Mouse (Mus musculus) intestine, embryonic 15.5 days (tissue): ENCODE results near the gene Eif3b. TPM values are rescaled to one million over a fixed set of nuclear protein-coding genes. Genes with fewer than 3 reads are reported as not detected.
A peak's percentile ranks its signal among the peaks of the same experiment; 100 is the strongest.

Experiments
- ATAC-seq: fragments of 200-750 bp; cut with Nextera tagmentation; 2 replicates; pipeline ENCODE4 v1.8.0; 2017; ENCODE audit warnings: moderate TSS enrichment, moderate library complexity
- H3K27ac ChIP-seq: fragments of 300-500 bp; sonication (generic); 2 replicates; pipeline ENCODE4 v1.5.1; 2015; ENCODE audit warnings: mild to moderate bottlenecking, inconsistent platforms
- H3K27me3 ChIP-seq: fragments of 300-500 bp; sonication (generic); replicated peaks from 2 replicates; pipeline ENCODE4 v1.6.1; 2015; ENCODE audit warnings: inconsistent platforms
- H3K36me3 ChIP-seq: fragments of 300-500 bp; sonication (generic); 2 replicates; pipeline ENCODE4 v1.6.1; 2015; ENCODE audit warnings: inconsistent platforms
- H3K4me1 ChIP-seq: fragments of 300-500 bp; sonication (generic); replicated peaks from 2 replicates; pipeline ENCODE4 v1.6.1; 2015; ENCODE audit warnings: inconsistent platforms
- H3K4me2 ChIP-seq: fragments of 300-500 bp; sonication (generic); replicated peaks from 2 replicates; pipeline ENCODE4 v1.6.1; 2015; ENCODE audit warnings: mild to moderate bottlenecking, inconsistent platforms
- H3K4me3 ChIP-seq: fragments of 300-500 bp; sonication (generic); replicated peaks from 2 replicates; pipeline ENCODE4 v1.5.1; 2015; ENCODE audit warnings: inconsistent platforms
- H3K9ac ChIP-seq: fragments of 300-500 bp; sonication (generic); 2 replicates; pipeline ENCODE4 v1.6.1; 2015; ENCODE audit warnings: inconsistent platforms
- H3K9me3 ChIP-seq: fragments of 300-500 bp; sonication (generic); 2 replicates; pipeline ENCODE4 v1.6.1; 2016; ENCODE audit warnings: inconsistent platforms
- WGBS: fragments of 180-500 bp; shearing (Covaris S2); methylation state at CpG from one replicate; pipeline ENCODE4 v1.1.7; 2015; 5-methylcytosine and 5-hydroxymethylcytosine counted together
- polyA plus RNA-seq: library from polyadenylated mRNA; unstranded; fragments of >200 nt; fragmentation: Nextera tagmentation; extraction: Ambion mirVana; gene quantifications from 2 replicates; pipeline ENCODE4 v1.2.1, GENCODE M21; 2015

Gene Eif3b
- polyA plus RNA-seq, 1 experiment from 2014 or later, result 127 TPM

DNA sequence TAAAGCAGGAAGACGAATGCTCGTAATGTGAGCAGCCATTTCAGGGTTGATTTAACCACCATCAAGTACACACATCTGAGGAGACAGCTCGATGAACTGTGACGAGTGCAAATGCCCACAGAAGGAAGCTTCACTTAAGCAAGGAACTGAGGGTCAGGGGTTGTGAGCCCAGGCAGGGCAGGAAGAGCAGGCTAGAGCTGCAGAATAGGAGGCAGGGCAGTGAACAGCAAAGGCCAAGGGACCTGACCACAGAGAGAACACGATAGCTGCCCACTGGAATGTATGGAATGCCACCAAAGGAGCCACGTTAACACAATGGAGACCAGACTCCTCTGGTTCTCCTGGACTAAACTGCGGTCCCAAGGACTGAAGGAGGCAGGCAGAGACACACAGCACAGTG is 35.6 kb upstream of the Eif3b start:
- no peak overlapping the region for H3K27ac ChIP-seq

GRCm38 (mm10) chr5:140384462-140384861 is 34.7 kb upstream of the Eif3b start:
- ATAC-seq, result no peak
- Histone ChIP-seq H3K9ac (no peak overlapping the region), H3K4me2 (no peak overlapping the region), H3K36me3 (no peaks in the 10 kb centered on the region), H3K27ac (no peak overlapping the region), H3K9me3 (no peaks in the 10 kb centered on the region), H3K4me3 (no peak overlapping the region), H3K4me1 (peaks cover 9% of the 10 kb centered on the region), H3K27me3 (no peaks in the 10 kb centered on the region)
- WGBS, result 90% methylated on average over 1 of the region's 1 CpGs

More for the DNA sequence above, 35.6 kb upstream of the Eif3b start:
- no peak overlapping the region for H3K4me3 ChIP-seq
- peaks cover 9% of the 10 kb centered on the region for H3K4me1 ChIP-seq
- no peaks in the 10 kb centered on the region for H3K27me3 ChIP-seq
- H3K9me3 ChIP-seq, result no peaks in the 10 kb centered on the region
- no peak overlapping the region for H3K4me2 ChIP-seq
- H3K36me3 ChIP-seq, result no peaks in the 10 kb centered on the region
- ATAC-seq, result no peak
- no peak overlapping the region for H3K9ac ChIP-seq
- WGBS, result 24% methylated on average over 7 of the region's 7 CpGs

- Histone ChIP-seq H3K9me3 (no peaks in the 10 kb centered on the region), H3K27me3 (no peaks in the 10 kb centered on the region), H3K27ac (no peak overlapping the region), H3K4me2 (no peak overlapping the region), H3K36me3 (no peaks in the 10 kb centered on the region), H3K4me3 (no peak overlapping the region), H3K9ac (no peak overlapping the region), H3K4me1 (peaks cover 9% of the 10 kb centered on the region)
- no peak for ATAC-seq
- 91% methylated on average over 7 of the region's 7 CpGs for WGBS
Measured at GRCm38 (mm10) chr5:140387236-140387635, 31.9 kb upstream of the Eif3b start.

- WGBS, result 67% methylated on average over 12 of the region's 12 CpGs
- Histone ChIP-seq H3K27ac (no peak overlapping the region), H3K27me3 (no peaks in the 10 kb centered on the region), H3K36me3 (no peaks in the 10 kb centered on the region), H3K4me3 (peak overlapping the region; percentile 69), H3K9me3 (no peaks in the 10 kb centered on the region), H3K4me1 (peaks cover 9% of the 10 kb centered on the region), H3K4me2 (peak overlapping the region; percentile 83), H3K9ac (peak overlapping the region; percentile 66; the same call in 1 of the 2 replicates)
- ATAC-seq, result 0 out of 2 replicates have a peak, but pooled peaks have one; percentile 4
Measured at GRCm38 (mm10) chr5:140387816-140388510, 31.2 kb upstream of the Eif3b start.

DNA sequence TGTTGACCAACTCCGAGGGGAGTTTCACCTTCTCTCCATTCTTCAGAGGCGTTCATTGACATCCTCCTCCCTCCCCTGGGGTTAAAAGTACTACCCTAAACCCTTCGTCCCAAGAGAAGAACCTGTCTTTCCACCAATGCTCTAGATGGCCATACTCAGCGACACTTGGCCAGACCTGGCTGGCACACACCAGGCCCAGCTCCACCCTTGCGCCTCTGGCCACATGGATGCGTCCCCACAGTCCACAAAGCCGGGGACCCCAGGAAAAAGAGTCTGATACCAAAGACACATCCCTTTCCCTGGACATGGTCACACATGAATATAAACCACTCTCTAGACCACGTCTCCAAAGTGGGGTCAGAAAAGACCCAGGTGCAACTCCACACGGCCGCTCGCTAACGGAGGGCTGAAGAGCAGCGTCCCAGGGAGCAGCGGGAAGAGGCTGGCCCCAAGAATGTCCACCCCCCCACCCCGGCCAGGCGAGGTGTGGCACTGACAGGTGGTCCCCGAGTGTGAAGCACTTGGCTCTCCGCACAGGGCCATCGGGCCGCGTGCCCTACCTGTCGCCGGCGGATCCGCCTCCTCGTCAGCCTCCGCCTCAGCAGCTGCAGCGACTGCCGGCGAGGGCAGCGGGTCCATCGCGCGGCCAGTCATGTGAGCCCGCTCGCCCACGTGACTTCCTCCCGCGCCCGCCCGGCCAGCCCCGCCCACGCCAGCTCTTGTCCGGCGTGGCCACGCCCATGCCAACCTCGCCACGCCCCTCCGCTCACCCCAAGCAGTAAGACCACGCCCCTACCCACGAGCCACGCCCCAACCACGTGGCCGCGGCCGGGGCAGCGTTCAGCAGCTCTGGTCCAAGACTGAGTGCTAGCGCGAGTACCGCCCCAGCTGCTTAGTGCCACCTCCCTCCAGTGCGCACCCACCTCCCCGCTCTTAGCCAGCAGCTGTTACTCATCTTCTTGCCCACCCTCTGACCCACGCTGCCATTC is 30.2 kb upstream of the Eif3b start, which contains the start of gene Snx8:
Snx8 (minus strand) TSS at position 675 of the 989 bp plus-strand sequence.
- Histone ChIP-seq H3K27me3 (no peaks in the 10 kb centered on the region), H3K36me3 (no peaks in the 10 kb centered on the region), H3K9ac (peak within 1 kb of the TSS; percentile 66), H3K4me3 (peak within 1 kb of the TSS; percentile 69), H3K4me2 (peak within 1 kb of the TSS; percentile 83), H3K4me1 (peaks cover 4% of the 10 kb centered on the region; the same call in 1 of the 2 replicates), H3K27ac (peak within 1 kb of the TSS; percentile 18; the same call in 1 of the 2 replicates), H3K9me3 (no peaks in the 10 kb centered on the region)
- WGBS, result 1% methylated on average over 60 of the region's 63 CpGs
- peak; percentile 95 for ATAC-seq

- Histone ChIP-seq H3K4me1 (peaks cover 2% of the 10 kb centered on the region; the same call in 1 of the 2 replicates), H3K36me3 (no peaks in the 10 kb centered on the region), H3K27ac (peak overlapping the region; percentile 18; the same call in 1 of the 2 replicates), H3K9ac (peak overlapping the region; percentile 20; the same call in 1 of the 2 replicates), H3K4me2 (peak overlapping the region; percentile 83), H3K4me3 (peak overlapping the region; percentile 69), H3K9me3 (no peaks in the 10 kb centered on the region), H3K27me3 (no peaks in the 10 kb centered on the region)
- peak; percentile 18 for ATAC-seq
- WGBS, result 45% methylated on average over 3 of the region's 3 CpGs
Measured at GRCm38 (mm10) chr5:140389647-140390046, 29.5 kb upstream of the Eif3b start.

- H3K27me3 ChIP-seq, result no peaks in the 10 kb centered on the region
- no peaks in the 10 kb centered on the region for H3K36me3 ChIP-seq
- no peak for ATAC-seq
- H3K4me1 ChIP-seq, result peaks cover 2% of the 10 kb centered on the region; the same call in 1 of the 2 replicates
- no peak overlapping the region for H3K9ac ChIP-seq
- H3K4me3 ChIP-seq, result no peak overlapping the region
- H3K27ac ChIP-seq, result no peak overlapping the region
- no peak overlapping the region for H3K4me2 ChIP-seq
- H3K9me3 ChIP-seq, result no peaks in the 10 kb centered on the region
- WGBS, result 67% methylated on average over 1 of the region's 1 CpGs
Measured at GRCm38 (mm10) chr5:140391435-140391834, 27.7 kb upstream of the Eif3b start.

DNA sequence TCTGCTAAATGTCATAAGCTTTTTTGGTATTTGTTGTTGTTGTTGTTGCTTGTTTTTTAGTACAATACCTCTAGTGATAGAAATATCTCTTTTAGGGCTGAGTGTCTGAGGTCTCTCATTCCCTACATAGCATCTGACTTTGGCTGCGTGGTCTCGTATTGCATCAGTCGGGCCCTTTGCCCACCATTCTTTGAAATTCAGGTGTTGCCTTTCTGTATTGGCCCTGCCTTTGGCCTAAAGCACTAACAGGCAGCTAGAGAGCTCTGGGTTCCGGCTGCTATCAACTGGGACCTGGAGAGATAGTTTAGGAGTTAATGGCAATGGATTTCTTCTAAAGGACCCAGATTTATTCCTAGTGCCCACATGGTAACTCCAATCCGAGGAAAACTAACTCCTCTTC is 27.1 kb upstream of the Eif3b start:
- no peak overlapping the region for H3K4me3 ChIP-seq
- H3K27me3 ChIP-seq, result no peaks in the 10 kb centered on the region
- WGBS, result 91% methylated on average over 5 of the region's 5 CpGs
- no peak overlapping the region for H3K27ac ChIP-seq
- no peaks in the 10 kb centered on the region for H3K9me3 ChIP-seq
- H3K9ac ChIP-seq, result no peak overlapping the region
- peaks cover 2% of the 10 kb centered on the region; the same call in 1 of the 2 replicates for H3K4me1 ChIP-seq
- no peak for ATAC-seq
- H3K4me2 ChIP-seq, result no peak overlapping the region
- no peaks in the 10 kb centered on the region for H3K36me3 ChIP-seq

- no peak overlapping the region for H3K9ac ChIP-seq
- no peaks in the 10 kb centered on the region for H3K27me3 ChIP-seq
- no peaks in the 10 kb centered on the region for H3K9me3 ChIP-seq
- 85% methylated on average over 3 of the region's 3 CpGs for WGBS
- H3K36me3 ChIP-seq, result no peaks in the 10 kb centered on the region
- H3K4me1 ChIP-seq, result peaks cover 2% of the 10 kb centered on the region; the same call in 1 of the 2 replicates
- H3K4me2 ChIP-seq, result no peak overlapping the region
- ATAC-seq, result no peak
- no peak overlapping the region for H3K27ac ChIP-seq
- no peak overlapping the region for H3K4me3 ChIP-seq
Measured at GRCm38 (mm10) chr5:140392701-140393100, 26.4 kb upstream of the Eif3b start.

- no peaks in the 10 kb centered on the region for H3K27me3 ChIP-seq
- H3K36me3 ChIP-seq, result no peaks in the 10 kb centered on the region
- ATAC-seq, result no peak
- no peaks in the 10 kb centered on the region for H3K4me1 ChIP-seq
- no peak overlapping the region for H3K27ac ChIP-seq
- no peaks in the 10 kb centered on the region for H3K9me3 ChIP-seq
- H3K9ac ChIP-seq, result no peak overlapping the region
- no peak overlapping the region for H3K4me3 ChIP-seq
- H3K4me2 ChIP-seq, result no peak overlapping the region
- 54% methylated on average over 8 of the region's 8 CpGs for WGBS
Measured at GRCm38 (mm10) chr5:140396166-140396940, 22.8 kb upstream of the Eif3b start.

DNA sequence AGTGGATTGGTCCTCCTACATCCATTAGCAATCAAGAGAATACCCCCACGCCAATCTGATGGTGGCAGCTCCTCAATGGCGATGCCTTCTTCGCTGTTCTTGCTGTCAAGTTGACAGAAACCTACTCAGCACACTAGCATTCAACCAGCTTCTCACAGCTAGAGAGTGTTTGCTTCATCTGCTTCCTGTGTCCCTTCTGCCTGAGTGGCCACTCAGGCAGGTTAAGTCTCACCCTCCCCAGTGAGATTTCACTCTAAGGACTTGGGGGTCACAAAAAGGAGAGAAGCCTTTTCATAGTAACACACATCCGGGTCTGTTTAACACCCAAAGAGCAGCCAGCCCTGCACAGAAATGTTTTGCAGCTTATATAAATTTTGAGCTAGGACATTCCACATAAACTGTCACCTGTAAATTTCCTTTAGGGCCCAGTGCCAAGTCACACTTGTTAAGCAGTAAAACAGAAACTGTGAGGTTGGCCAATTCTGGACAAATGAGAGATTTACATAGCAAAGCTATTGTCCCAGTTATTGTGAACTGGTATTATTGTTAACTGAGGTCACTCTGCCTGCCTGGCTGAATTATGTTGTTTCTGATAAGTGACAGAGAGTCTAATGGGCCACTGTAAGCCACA is 16.4 kb upstream of the Eif3b start:
- 72% methylated on average over 4 of the region's 4 CpGs for WGBS
- no peak for ATAC-seq
- H3K27ac ChIP-seq, result no peak overlapping the region
- H3K9me3 ChIP-seq, result no peaks in the 10 kb centered on the region
- H3K4me1 ChIP-seq, result no peaks in the 10 kb centered on the region
- H3K27me3 ChIP-seq, result no peaks in the 10 kb centered on the region
- H3K36me3 ChIP-seq, result no peaks in the 10 kb centered on the region
- H3K4me3 ChIP-seq, result no peak overlapping the region
- H3K9ac ChIP-seq, result no peak overlapping the region
- H3K4me2 ChIP-seq, result no peak overlapping the region
